Mouse (Mus musculus) kidney, postnatal 0 days (tissue): ENCODE data around the gene Mybpc3. TPM values are rescaled to one million over a fixed set of nuclear protein-coding genes. Genes with fewer than 3 reads are reported as not detected.

ENCODE experiments used
- ATAC-seq: fragments of 200-750 bp; cut with Nextera tagmentation; replicated peaks from 2 replicates; pipeline ENCODE4 v1.8.0; 2017; ENCODE audit warnings: low read depth, moderate number of reproducible peaks, moderate TSS enrichment, moderate library complexity; ENCODE audit not compliant: low FRiP score
- DNase-seq: peaks from one replicate; pipeline ENCODE4 v3.0.0-alpha.2; 2016; ENCODE audit warnings: low spot score
- H3K27ac ChIP-seq: fragments of 300-500 bp; sonication (generic); 2 replicates; pipeline ENCODE4 v1.5.1; 2014; ENCODE audit warnings: mild to moderate bottlenecking
- H3K27me3 ChIP-seq: fragments of 300-500 bp; sonication (generic); 2 replicates; pipeline ENCODE4 v1.6.1; 2014; ENCODE audit warnings: low read length, mixed read lengths; ENCODE audit not compliant: insufficient read depth
- H3K36me3 ChIP-seq: fragments of 300-500 bp; sonication (generic); 2 replicates; pipeline ENCODE4 v1.6.1; 2014; ENCODE audit warnings: low read length, mixed read lengths; ENCODE audit not compliant: insufficient read depth
- H3K4me1 ChIP-seq: fragments of 300-500 bp; sonication (generic); replicated peaks from 2 replicates; pipeline ENCODE4 v1.6.1; 2014; ENCODE audit warnings: antibody characterized with exemption, low read length, mixed read lengths; ENCODE audit not compliant: insufficient read depth
- H3K4me2 ChIP-seq: fragments of 300-500 bp; sonication (generic); 2 replicates; pipeline ENCODE4 v1.6.1; 2014; ENCODE audit warnings: mild to moderate bottlenecking, low read length, moderate library complexity, mixed read lengths
- H3K4me3 ChIP-seq: fragments of 300-500 bp; sonication (generic); replicated peaks from 2 replicates; pipeline ENCODE4 v1.5.1; 2014; ENCODE audit warnings: low read depth, low read length
- H3K9ac ChIP-seq: fragments of 300-500 bp; sonication (generic); 2 replicates; pipeline ENCODE4 v1.6.1; 2014; ENCODE audit warnings: low read depth, low read length
- H3K9me3 ChIP-seq: fragments of 300-500 bp; sonication (generic); replicated peaks from 2 replicates; pipeline ENCODE4 v1.6.1; 2016; ENCODE audit warnings: low read length, inconsistent platforms, mixed read lengths
- CTCF ChIP-seq: IDR thresholded peaks from 2 replicates; pipeline ENCODE4 v1.5.1; 2016; ENCODE audit warnings: antibody characterized with exemption, low read depth, mild to moderate bottlenecking, moderate library complexity
- WGBS: fragments of 180-500 bp; shearing (Covaris S2); extraction: QIAGEN DNeasy Blood & Tissue Kit; methylation state at CpG from one replicate; pipeline ENCODE4 v1.1.7; 2014; 5-methylcytosine and 5-hydroxymethylcytosine counted together
- polyA plus RNA-seq: library from polyadenylated mRNA; unstranded; fragments of >200 nt; fragmentation: Nextera tagmentation; extraction: Ambion mirVana; gene quantifications from 2 replicates; pipeline ENCODE4 v1.2.1, GENCODE M21; 2015

Gene Mybpc3
- polyA plus RNA-seq, 1 experiment from 2014 or later, result 0.13 TPM

DNA sequence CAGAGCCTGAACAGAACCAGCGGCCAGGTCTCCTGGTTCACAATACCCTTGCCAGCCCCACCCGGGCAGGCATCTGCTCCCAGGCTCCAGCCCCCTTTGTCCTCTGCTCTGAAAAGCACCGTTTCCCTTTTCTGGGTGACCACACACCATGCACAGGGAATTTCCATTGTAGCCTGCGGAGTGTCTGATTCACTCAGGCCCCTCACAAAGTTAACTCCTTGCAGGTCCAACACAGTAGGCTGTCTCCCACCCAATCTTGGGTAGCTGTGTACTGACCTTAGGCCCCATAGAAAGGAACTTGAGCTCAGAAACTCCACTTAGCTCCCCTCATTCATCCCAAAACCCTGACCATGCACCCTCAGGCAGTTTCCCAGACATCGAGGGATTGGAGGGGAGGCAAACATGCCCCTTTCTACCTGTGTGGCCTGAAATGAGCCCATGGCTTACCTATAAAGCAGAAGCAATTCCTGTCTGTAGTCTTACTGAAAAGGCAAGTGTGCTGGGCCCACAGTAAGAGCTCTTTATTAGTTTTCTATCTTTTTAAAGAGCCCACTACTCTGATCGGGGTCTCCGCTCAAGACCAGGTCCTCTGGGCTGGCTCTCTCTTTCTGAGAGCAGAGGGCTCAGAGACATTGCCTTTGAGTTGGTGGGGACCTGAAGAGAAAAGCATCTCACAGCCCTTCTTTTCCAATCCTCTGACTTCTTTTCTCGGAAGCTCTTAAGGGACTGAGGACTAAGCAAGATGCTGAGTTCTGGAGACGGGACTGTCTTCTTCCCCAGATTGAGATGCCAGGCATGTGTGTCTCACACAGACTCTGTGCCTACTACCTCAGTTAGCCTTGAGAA lies 31.3 kb upstream of the Mybpc3 start:
- no peaks in the 10 kb centered on the region for H3K4me1 ChIP-seq
- no peak overlapping the region for H3K4me2 ChIP-seq
- TF ChIP-seq CTCF, result no peak
- H3K27ac ChIP-seq, result no peak overlapping the region
- DNase-seq, result no peak
- no peaks in the 10 kb centered on the region for H3K36me3 ChIP-seq
- 66% methylated on average over 9 of the region's 9 CpGs for WGBS
- no peaks in the 10 kb centered on the region for H3K9me3 ChIP-seq
- ATAC-seq, result no peak
- H3K9ac ChIP-seq, result no peak overlapping the region
- H3K27me3 ChIP-seq, result no peaks in the 10 kb centered on the region
- H3K4me3 ChIP-seq, result no peak overlapping the region

DNA sequence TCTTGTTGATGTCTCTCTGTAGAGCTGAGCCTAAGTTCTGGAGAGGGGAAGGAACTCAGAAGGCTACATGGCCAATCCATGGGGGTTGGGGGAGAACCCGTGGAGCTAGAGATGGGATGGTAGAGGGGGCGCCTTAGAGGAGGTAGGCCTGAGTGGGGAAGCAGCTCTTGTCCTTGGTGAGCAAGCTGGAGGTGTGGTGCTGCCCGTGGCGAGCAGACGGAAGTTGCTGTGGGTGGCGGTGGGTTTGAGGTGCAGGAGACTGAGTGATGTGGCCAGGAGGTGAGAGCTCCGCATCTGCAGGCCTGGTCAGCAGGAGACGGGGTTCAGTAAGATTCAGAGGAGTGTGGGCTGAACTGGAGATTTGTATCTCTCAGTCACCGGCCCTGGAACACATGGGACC lies 30.5 kb upstream of the Mybpc3 start:
- DNase-seq, result no peak
- no peak overlapping the region for H3K4me2 ChIP-seq
- no peak overlapping the region for H3K4me3 ChIP-seq
- H3K9me3 ChIP-seq, result no peaks in the 10 kb centered on the region
- no peak overlapping the region for H3K27ac ChIP-seq
- no peak for TF ChIP-seq CTCF
- no peak for ATAC-seq
- no peaks in the 10 kb centered on the region for H3K27me3 ChIP-seq
- WGBS, result 83% methylated on average over 9 of the region's 9 CpGs
- no peaks in the 10 kb centered on the region for H3K4me1 ChIP-seq
- no peak overlapping the region for H3K9ac ChIP-seq
- H3K36me3 ChIP-seq, result no peaks in the 10 kb centered on the region

DNA sequence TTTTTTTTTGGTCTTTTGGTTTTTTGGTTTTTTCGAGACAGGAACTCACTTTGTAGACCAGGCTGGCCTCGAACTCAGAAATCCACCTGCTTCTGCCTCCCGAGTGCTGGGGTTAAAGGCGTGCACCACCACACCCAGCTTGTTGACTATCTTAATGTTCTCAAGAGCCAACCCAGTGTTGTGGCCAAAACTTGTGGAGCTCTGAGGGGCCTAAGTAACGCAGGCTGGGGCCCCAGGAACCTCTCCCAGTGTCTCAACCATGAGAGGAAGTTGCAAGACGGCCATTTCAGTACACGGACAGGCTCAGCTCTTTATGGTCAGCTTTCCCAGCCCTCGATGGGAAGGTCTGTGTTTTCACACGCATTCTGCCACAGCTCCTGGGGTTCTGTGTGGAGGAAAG lies 29.0 kb upstream of the Mybpc3 start:
- H3K4me2 ChIP-seq, result no peak overlapping the region
- 80% methylated on average over 9 of the region's 9 CpGs for WGBS
- no peak for ATAC-seq

DNA sequence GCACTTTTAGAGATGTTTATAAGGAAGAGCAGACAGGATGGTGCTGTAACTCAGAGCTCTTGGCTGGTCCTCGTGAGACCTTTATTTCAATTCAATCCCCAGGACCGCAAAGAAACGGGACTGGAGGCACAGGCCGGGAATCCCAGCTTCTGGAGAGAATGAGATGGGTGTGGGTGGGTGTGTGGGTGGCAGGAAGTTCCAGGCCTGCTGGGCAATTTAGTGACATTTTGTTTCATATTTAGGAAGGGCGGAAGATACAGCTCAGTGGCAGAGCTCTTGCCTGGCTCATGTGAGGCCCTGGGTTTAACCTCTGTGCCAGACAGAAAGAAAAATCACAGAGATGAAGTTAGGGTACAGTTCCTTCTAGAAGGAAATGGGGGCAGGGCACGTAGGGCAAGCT lies 27.7 kb upstream of the Mybpc3 start:
- 81% methylated on average over 6 of the region's 6 CpGs for WGBS
- H3K27ac ChIP-seq, result no peak overlapping the region
- no peak overlapping the region for H3K4me2 ChIP-seq

More for the DNA sequence above, 29.0 kb upstream of the Mybpc3 start:
- H3K4me3 ChIP-seq, result no peak overlapping the region
- no peak overlapping the region for H3K27ac ChIP-seq
- H3K9me3 ChIP-seq, result no peaks in the 10 kb centered on the region
- H3K9ac ChIP-seq, result no peak overlapping the region
- H3K27me3 ChIP-seq, result no peaks in the 10 kb centered on the region
- no peak for DNase-seq
- H3K36me3 ChIP-seq, result no peaks in the 10 kb centered on the region
- no peaks in the 10 kb centered on the region for H3K4me1 ChIP-seq
- TF ChIP-seq CTCF, result no peak

DNA sequence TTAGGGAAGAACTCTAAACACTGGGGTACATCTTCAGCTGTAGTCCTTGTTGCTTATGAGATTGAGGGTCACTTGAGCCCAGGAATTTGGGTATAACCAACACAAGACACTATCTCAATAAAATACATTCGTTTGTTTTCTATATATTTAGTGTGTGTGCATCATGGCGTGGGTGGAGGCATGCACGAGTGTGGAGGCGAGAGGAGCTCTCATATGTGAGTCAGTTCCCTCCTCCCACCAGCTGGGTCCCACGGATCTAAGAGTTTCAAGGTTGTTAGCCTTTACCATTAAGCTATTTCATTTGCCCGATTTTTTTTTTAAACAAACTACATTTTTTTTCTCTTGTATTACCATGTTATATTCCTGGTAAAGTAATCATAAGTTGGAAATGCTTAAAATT lies 27.1 kb upstream of the Mybpc3 start:
- Histone ChIP-seq H3K27me3 (no peaks in the 10 kb centered on the region), H3K9ac (no peak overlapping the region), H3K4me2 (no peak overlapping the region), H3K4me3 (no peak overlapping the region), H3K4me1 (no peaks in the 10 kb centered on the region), H3K27ac (no peak overlapping the region), H3K9me3 (no peaks in the 10 kb centered on the region), H3K36me3 (no peaks in the 10 kb centered on the region)
- DNase-seq (no peak), ATAC-seq (no peak)
- 68% methylated on average over 6 of the region's 6 CpGs for WGBS
- TF ChIP-seq CTCF, result no peak

More for the DNA sequence above, 27.7 kb upstream of the Mybpc3 start:
- no peak for TF ChIP-seq CTCF
- Histone ChIP-seq H3K4me1 (no peaks in the 10 kb centered on the region), H3K36me3 (no peaks in the 10 kb centered on the region), H3K4me3 (no peak overlapping the region), H3K9ac (no peak overlapping the region), H3K9me3 (no peaks in the 10 kb centered on the region), H3K27me3 (no peaks in the 10 kb centered on the region)
- DNase-seq (no peak), ATAC-seq (no peak)

GRCm38 (mm10) chr2:91096524-91096923 lies 21.4 kb upstream of the Mybpc3 start:
- WGBS, result 63% methylated on average over 14 of the region's 14 CpGs
- Histone ChIP-seq H3K4me3 (no peak overlapping the region), H3K27ac (no peak overlapping the region), H3K4me1 (no peaks in the 10 kb centered on the region), H3K9ac (no peak overlapping the region), H3K4me2 (no peak overlapping the region), H3K27me3 (no peaks in the 10 kb centered on the region), H3K36me3 (no peaks in the 10 kb centered on the region), H3K9me3 (no peaks in the 10 kb centered on the region)
- ATAC-seq, result no peak; the same call in 1 of the 2 replicates
- no peak for TF ChIP-seq CTCF
- DNase-seq, result no peak
